Mouse (Mus musculus): ENCODE results near the gene Ncoa5.

GRCm38 (mm10) chr2:164994659-164995428 lies 39.8 kb downstream of the Ncoa5 start:
- no peak for TF ChIP-seq CTCF (IDR thresholded peaks at IDR 0.05; ENCODE audit: low read depth, low read length)
- no peak for TF ChIP-seq POLR2A (IDR thresholded peaks at IDR 0.05; ENCODE audit: extremely low read depth, insufficient read depth, low read length)

Measured in liver, adult 2 months (tissue).